Mouse (Mus musculus) embryonic stem cell, embryonic (primary cell): ENCODE results near the gene Rnaset2a.
"Not testable (repeated sequence)": the region's sequence is repeated elsewhere in the genome, so short reads cannot be mapped to it uniquely, and the experiment has no call there.

ENCODE experiments used
- CTCF ChIA-PET, 4 experiments: fragments of 300-600 bp in 2 of 4; fragments of 350-600 bp in 2 of 4; sonication (Branson Sonifier 250); formaldehyde crosslinking; loops; one replicate each; lab custom pipeline; 2022; ENCODE audit warnings: inconsistent platforms in 2 of 4; lab: Charles Lee
- POLR2A ChIA-PET, 4 experiments: fragments of 300-600 bp in 2 of 4; fragments of 350-600 bp in 2 of 4; sonication (Branson Sonifier 250); formaldehyde crosslinking; loops; one replicate each; lab custom pipeline; 2022; ENCODE audit warnings: antibody characterized with exemption in 4 of 4, inconsistent platforms in 1 of 4; lab: Charles Lee

Rnaset2a gene

DNA sequence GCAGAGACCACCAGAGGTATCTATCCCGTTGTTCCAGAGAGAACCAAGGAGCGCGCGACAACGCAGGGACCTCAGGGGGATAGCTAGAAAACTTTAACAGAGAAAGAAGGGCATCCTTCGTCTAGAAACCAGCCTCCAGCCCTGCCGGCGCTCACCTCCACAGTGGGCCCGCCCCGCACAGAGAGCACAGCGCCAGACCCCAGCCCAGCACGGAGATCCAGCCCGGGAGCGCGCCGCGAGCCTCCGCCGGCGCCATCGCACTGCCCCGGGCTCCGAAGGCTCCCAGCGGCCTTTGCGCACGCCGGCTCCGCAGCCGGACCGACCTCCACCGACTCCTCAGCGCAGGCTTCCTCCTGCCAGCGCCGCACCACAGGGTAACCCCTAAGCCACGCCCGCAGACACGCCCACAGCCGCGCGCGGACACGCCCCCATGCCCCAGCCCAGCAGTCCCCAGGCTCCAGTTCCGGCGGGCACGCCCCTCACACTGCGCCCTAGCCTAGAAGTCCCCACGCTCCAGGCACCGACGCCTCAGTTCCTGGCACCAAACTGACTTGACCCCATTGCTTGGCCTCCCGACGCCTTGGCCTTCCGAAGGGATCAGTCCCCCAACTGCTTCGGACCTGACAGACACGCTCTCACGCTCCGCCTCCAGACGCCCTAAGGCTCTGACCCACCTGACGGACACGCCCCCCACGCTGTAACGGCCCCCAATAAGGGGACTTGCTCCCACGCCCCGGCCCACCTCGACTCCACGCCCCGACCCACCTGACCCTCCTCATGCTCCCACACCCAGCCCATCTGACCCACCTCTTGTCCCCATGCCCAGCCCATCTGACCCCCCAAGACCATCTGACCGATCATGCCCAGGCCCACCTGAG is at the start of gene Rnaset2a, which contains the start of gene Gm49673:
Gene Rnaset2a, minus strand, starts transcription at position 659 of the 878 bp plus-strand sequence.
Gene Gm49673, minus strand, starts transcription at position 350 of the 878 bp plus-strand sequence.
- CTCF ChIA-PET, result not testable (repeated sequence)

DNA sequence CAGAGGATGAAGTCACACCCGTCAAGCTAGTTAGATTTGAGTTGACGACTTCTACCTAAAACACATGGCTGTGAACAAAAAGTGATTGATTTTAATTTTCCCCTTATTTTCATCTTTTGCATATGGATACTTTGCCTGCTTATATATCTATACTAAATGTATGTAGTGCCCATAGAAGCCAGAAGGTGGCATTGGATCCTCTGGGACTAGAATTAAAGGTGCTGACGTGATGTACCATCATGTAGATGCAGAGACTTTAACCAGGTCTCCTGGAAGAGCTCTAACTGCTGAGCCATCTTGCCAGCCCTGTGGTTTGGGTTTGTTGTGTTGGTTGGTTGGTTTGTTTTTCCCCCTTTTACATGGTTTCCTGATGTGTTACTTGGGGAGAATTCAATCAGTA is 49.8 kb upstream of the Rnaset2a start:
- CTCF ChIA-PET, result interaction anchor here in 1 of 4 experiments (0.6 to 1.0 kb wide), 2 partner anchors 45 to 329 kb away, joined by 3 to 4 read pairs; no protein-coding TSS in a partner anchor
- POLR2A ChIA-PET, result interaction anchor here in 2 of 4 experiments (1.1 to 1.3 kb wide), 3 partner anchors 10 to 41 kb away, joined by 3 read pairs; no protein-coding TSS in a partner anchor

More for the DNA sequence above, at the start of gene Rnaset2a, which contains the start of gene Gm49673:
- POLR2A ChIA-PET, result interaction anchor here in 1 of 4 experiments (0.6 kb wide), 1 partner anchor 1169 kb away, joined by 3 read pairs; the partner anchor contains the start of gene Gm49721

DNA sequence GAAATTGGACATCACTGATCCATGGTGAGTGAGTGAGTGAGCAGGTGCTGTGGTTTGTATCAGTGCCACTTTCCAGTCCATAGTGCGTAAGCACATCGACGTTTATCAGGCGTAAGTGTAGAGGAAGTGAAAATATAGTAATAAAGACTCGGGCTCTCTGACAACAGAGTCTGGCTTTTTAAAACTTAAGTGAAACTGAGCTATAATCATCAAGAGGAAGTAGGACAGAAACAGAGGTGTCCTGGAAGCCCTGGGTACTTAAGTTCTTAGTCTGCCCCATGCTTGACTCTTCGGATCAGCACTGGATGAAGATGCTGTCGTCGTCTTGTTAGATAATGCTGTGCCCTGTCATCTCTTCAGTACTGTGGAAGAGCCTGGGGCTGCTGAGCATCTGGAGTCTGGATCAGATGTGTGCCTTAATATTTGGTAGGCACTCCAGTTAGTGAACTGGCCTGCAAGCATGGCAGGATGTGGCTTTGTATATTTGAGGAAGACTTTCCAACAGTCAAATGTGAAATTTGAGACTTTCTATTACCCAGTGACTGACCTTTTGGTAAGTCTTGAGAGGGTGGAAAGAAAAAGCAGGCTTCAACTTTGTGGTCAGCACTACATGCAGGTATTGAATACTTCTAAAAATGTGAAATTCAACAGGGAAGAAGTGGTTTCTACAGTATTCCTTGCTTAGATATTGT is 47.9 kb upstream of the Rnaset2a start:
- POLR2A ChIA-PET, result interaction anchor here in 1 of 4 experiments (0.6 to 1.3 kb wide), 2 partner anchors 8 to 499 kb away, joined by 4 read pairs; no protein-coding TSS in a partner anchor
- CTCF ChIA-PET, result no interaction called here

DNA sequence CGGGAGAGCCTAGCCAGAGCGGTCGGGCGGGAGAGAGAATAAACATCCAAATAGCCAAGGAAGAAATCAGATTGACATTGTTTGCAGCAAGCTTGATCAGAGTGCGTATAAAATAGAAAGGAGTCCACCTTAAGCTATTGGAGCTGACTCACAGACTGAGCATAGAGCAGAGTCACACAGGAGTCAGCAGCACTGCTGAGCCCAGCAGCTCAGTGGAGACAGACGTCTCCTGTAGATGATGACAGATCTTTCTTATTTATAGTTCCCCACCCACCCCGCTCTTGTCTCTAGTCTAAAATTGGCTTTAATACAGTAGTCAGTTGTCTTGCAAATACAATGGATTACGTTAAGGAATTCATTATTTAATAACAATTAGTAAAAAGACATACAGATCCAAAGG is 45.8 kb upstream of the Rnaset2a start:
- POLR2A ChIA-PET, result interaction anchor here in 1 of 4 experiments (0.6 to 1.7 kb wide), 3 partner anchors 10 to 22 kb away, joined by 3 to 4 read pairs (median 4); no protein-coding TSS in a partner anchor
- CTCF ChIA-PET, result no interaction called here

DNA sequence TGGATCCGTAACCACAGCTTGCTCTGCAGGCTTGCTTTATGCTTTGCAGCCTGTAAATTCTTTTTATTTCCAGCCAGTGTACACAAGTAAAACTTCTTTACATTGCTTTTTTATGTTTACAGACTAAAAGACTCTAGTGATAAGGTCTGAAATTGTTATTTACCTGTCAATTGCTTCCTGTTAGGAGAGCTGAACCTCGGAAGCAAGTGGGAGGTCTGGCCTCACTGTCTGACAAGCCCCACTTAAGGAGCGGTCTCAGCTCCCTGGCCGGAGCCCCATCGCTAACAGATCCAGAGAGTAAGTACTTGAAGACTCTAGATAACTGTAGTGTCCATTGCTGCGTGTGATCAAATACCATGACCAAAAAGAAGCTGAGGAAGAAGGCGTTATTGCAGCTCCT is 36.3 kb upstream of the Rnaset2a start:
- ChIA-PET POLR2A (interaction anchor here in 2 of 4 experiments (0.6 to 1.6 kb wide), 8 partner anchors 9 to 192 kb away, joined by 3 to 13 read pairs (median 3); no protein-coding TSS in a partner anchor), CTCF (interaction anchor here in 1 of 4 experiments (0.6 kb wide), 1 partner anchor 192 kb away, joined by 5 read pairs; no protein-coding TSS in a partner anchor)

DNA sequence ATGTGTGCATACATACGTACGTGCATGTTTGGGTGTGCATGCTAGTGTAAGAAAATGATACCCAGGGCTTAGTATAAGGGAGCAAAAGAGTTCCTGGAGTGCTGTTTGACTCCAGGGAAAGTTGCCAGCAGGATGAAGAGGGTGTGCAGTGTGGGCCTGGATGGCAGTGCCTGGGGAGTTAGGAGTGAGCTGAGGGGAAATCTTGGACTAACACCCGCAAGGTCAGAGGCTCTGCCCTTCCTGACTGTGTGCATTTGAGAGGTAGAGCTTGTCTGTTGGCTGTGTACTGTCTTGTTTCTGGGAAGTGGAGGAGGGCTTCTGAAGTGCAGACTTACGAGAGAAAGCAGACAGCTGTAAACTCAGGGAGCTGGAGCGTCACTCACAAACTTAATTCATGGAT is 35.9 kb upstream of the Rnaset2a start:
- ChIA-PET POLR2A (interaction anchor here in 2 of 4 experiments (0.6 to 1.6 kb wide), 7 partner anchors 10 to 192 kb away, joined by 3 to 13 read pairs (median 3); no protein-coding TSS in a partner anchor), CTCF (no interaction called here)

DNA sequence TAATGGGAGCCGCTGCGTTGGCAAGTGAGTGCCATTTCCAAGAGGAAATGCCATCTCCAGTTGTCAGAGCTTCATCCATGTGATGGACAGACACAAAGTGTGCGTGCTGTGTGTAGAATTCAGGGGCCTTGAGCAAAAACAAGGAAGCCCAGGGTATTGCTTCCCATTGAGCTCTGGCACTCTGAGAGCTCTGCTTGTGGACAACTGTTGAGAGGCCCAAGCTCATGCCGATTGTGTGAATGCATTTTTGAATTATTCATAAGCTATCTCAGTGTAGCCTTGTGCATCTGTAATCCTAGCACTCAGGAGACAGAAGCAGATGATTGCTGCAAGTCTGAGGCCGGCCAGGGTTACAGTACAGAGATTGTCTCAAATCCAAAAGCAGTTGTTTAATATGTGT is 29.2 kb upstream of the Rnaset2a start:
- CTCF ChIA-PET, result no interaction called here
- POLR2A ChIA-PET, result interaction anchor here in 1 of 4 experiments (1.0 kb wide), 1 partner anchor 10 kb away, joined by 3 read pairs; no protein-coding TSS in a partner anchor

DNA sequence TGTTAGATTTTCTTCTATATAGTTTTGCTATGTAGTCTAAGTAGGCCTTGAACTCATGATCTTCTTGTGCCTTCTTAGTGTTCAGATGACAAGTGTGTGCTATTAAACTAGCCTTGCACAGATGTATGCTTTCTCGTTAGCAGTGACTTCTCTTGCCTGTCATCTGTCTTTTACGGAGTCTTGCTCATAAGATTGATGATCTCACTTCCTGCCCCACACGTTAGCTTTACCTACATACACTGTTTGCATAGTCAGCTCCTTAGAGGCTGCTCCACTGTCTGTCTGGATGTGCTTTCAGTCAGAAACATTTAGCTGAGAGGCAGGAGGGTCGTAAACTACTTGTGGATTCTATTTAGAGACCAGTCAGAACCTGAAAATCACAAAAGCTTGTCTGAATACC is 23.2 kb upstream of the Rnaset2a start:
- ChIA-PET POLR2A (interaction anchor here in 1 of 4 experiments (0.7 to 2.3 kb wide), 5 partner anchors 8 to 1001 kb away, joined by 3 to 12 read pairs (median 4); partner anchors contain the start of gene Rps6ka2), CTCF (no interaction called here)

DNA sequence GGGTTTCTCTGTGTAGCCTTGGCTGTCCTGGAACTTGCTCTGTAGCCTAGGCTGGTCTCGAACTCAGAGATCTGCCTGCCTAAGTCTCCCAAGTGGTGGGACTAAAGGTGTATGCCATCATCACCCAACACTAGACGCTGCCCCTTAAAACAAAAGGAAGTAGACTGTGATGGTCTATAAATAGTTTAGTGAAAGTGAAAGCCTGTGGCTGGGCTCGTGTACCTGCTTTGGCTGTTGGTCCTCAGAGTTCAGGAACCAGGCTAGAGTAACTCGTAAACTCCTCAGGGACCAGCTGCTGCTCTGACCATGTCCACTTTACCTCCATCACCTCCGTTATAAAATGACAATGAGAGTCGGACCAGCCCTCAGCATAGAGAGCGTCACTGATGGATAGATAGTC is 22.4 kb upstream of the Rnaset2a start:
- CTCF ChIA-PET, result no interaction called here
- POLR2A ChIA-PET, result interaction anchor here in 1 of 4 experiments (1.5 to 2.3 kb wide), 2 partner anchors 9 to 17 kb away, joined by 3 to 12 read pairs; no protein-coding TSS in a partner anchor

DNA sequence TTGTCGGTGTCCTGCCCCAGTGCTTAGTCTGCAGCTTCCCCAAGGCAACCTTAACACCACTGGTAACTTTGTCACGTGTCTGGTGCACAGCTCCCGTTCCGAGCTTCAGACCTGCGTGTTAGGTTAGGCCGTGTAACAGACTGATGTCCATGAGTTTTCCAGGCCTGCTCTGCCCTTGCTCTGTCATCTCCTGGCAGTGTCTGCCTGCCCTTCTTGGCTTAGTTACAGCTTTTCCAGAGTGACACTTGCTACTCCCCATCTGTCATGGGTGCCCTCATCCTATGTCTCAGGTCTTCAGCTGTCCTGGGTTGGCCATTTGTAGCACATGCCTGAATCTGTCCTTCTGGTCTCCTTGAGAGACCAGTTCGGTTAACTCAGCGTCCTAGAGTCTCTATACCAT is 19.5 kb upstream of the Rnaset2a start:
- POLR2A ChIA-PET, result interaction anchor here in 1 of 4 experiments (1.1 kb wide), 1 partner anchor 267 kb away, joined by 5 read pairs; the partner anchor contains the start of gene T
- CTCF ChIA-PET, result not testable (repeated sequence)

DNA sequence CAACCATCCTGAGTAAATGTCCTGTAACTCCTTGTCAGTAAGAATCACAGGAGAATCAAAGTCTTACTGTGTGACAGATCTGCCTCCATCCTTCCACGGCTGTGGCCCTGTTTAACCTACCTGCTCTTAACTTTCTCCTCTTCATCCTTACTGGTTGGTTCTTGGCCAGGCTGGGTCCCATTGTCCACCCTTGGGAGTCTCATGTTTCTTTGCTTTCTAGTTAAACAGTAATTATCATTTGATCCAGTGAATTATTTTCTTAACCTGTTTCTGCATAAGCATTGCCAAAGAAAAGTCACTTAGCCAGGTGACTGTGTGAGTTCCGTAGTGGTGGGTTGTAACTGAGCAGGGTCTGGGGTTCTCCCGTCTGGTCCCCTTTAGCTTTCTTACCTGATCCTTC is 18.6 kb upstream of the Rnaset2a start:
- POLR2A ChIA-PET, CTCF ChIA-PET: not testable (repeated sequence)

DNA sequence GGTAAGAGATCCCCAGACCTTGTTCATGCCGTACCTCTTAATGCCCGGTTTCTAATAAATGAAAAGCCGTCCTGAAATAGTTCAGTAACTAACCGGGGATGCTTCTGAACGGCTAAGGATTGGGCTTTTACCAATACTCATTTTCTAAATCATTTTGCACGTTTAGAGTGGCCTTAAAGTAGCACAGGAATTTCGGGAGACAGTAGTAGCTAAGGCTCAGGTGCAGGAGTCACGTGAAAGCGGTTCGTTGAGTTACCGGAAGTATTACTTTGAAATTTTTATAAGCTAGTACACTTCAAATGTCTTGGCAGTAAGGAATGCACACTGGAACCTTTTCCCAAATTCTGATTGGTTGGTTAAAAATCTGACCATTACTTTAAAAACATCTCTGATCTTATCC is 18.1 kb upstream of the Rnaset2a start:
- CTCF ChIA-PET, result not testable (repeated sequence)

DNA sequence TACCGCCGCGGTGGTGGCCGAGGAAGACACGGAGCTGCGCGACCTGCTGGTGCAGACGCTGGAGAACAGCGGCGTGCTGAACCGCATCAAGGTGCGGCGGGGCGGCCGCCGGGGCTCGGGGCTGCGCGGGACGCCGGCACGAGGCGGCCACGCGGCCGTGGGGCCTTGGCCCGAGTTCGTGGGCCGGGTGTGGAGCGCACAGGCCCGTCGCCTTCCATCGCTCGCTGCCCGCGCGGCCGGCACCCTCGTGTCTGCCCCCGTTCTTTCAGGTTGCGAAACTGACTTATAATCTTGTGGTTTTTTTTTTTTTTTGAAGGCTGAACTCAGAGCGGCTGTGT is 17.7 kb upstream of the Rnaset2a start:
- POLR2A ChIA-PET, CTCF ChIA-PET: not testable (repeated sequence)

More for the DNA sequence above, 18.1 kb upstream of the Rnaset2a start:
- POLR2A ChIA-PET, result not testable (repeated sequence)

DNA sequence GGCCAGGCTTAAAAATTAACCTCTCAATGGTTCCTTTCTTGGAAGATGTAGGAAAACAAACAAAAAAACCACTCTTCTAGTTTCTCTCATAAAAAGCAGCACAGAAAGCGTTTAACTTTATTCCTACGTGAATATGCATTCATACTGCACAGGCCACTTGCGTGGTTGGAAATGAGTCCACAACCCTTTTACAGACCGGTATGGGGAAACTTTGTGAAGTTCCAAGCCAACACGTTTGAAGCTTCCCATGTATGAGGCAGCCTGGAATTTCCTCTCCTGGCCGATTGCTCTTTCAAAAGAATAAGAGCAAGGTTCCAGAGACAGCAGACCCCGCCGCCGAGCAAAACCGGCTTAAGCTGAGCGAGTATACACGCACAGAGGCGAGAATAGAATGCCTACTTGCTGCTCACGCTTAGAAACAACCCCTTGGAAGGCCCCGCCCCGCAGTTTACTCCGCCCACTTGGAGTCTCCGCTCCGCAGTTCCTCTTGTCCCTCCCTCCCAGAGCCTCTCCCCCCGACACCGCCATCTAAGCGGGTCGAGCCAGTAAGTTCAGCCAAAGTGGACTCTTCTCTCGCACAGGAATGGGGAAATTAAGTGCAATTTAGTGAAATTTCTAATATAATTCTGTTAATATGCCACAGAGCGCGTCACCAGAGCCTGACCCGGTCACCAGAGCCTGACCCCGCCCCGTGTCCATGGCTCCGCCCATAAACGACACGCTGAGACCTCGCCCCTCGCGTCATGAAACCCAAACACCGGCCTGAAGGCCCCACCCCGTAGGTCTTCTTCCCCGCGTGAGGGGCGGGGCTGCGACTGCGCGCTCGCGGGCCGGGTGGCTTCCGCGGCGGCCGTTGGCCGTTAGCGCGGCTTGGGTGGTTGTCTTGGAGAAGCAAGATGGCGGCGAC is 17.1 kb upstream of the Rnaset2a start, which contains the start of gene Fgfr1op:
Gene Fgfr1op, plus strand, starts transcription at position 801 of the 907 bp plus-strand sequence.
- CTCF ChIA-PET, POLR2A ChIA-PET: not testable (repeated sequence)

DNA sequence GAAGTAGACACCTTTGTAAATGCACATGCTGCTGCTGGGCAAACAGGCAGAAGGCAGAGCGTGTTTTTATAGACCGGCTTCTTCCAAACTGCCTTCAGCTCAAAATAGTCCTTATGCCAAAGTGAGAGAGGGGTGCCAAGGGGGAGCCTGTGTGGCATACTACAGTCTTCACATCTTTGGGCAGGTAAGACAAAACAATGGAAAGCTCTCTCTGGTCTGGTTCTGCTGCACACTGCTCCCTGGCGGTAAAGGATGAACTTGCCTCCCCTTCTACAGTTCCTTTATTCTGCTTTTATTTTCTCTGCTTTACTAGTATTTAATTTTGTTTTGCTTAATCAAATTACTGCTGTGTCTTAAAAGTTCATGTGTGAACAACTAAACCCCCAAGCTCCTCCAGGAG is 13.1 kb upstream of the Rnaset2a start:
- CTCF ChIA-PET, result interaction anchor here in 1 of 4 experiments (0.6 kb wide), 1 partner anchor 1195 kb away, joined by 3 read pairs; no protein-coding TSS in a partner anchor
- POLR2A ChIA-PET, result interaction anchor here in 2 of 4 experiments (0.6 kb wide), 2 partner anchors 215 to 1195 kb away, joined by 3 to 4 read pairs; no protein-coding TSS in a partner anchor

DNA sequence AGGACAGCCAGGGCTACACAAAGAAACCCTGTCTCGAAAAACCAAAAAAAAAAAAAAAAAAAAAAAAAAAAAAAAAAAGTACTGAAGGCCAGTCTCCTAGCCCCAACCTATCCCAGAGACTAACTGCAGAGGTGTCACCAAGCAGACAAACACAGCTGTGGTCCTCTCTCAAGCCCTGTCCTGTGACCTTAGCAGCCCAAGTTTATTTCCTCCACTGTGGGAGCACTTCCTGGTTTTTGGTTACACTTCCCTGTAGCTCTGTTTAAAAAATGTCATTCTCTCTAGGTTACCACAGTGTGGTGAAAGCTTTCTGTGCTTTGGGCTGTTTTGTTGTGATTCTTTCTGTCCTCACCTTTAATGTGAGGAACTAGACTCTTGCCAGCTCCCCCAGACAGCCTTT is 10.7 kb upstream of the Rnaset2a start:
- POLR2A ChIA-PET, CTCF ChIA-PET: not testable (repeated sequence)

DNA sequence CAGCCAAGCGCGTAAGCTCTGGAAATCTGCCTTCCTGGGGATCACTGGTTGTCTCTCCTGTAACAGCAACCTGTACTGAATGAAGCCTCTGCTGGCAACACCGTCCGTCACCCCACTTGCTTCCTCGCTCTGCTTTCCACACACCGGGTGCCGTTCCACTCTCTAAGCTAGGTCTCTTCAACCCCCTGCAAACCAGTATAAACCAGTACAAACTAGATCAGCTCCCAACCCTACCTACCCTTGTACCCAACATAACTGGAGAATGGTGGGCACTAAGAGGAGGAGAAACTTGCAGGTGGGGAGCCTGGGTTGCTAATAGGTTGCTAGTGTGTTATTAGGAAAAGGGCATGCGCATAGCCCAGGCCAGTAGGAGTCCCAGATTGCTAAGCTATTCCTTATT is 8.1 kb upstream of the Rnaset2a start:
- CTCF ChIA-PET, POLR2A ChIA-PET: not testable (repeated sequence)

DNA sequence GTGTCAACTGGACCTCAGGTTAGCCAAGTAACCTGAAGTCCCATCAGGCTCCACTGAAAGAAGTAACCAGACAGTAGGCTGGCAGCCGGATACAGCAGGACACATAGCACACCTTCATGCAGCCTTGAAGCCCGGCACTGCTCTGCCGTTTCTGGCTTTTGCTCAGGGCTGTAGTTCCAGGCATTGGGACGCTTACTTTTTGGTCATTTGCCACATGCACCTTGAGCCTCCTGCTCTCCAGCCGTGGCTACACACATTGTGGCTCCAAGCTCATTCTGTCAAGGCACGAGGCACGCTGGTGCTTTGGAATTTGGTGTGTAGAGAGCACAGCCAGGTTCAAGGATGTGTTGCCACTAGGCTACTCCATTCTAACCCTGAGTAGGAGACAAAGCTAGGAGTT is 7.1 kb upstream of the Rnaset2a start:
- CTCF ChIA-PET, POLR2A ChIA-PET: not testable (repeated sequence)
